Mouse (Mus musculus) cortical plate, adult 2 months (tissue): ENCODE results near the gene Desi1.

Source experiments
- CTCF ChIP-seq: fragments of 200-500 bp; IDR thresholded peaks from 2 replicates; pipeline ENCODE4 v1.5.1; 2011; ENCODE audit warnings: mild to moderate bottlenecking, control low read depth, low read length; ENCODE audit not compliant: insufficient read depth; ENCODE audit errors: extremely low read depth
- POLR2A ChIP-seq: fragments of 200-500 bp; IDR thresholded peaks from 2 replicates; pipeline ENCODE4 v1.6.1; 2011; ENCODE audit warnings: mild to moderate bottlenecking, low read length, control low read depth; ENCODE audit not compliant: insufficient read depth; ENCODE audit errors: extremely low read depth

- TF ChIP-seq CTCF (no peak), POLR2A (no peak)
Observed at GRCm38 (mm10) chr15:82027726-82028125, 5.9 kb downstream of the Desi1 start.
